Mouse (Mus musculus) macrophage (primary cell): Measurements from ENCODE around the gene Tmem97. TPM values are rescaled to one million over a fixed set of nuclear protein-coding genes. Genes with fewer than 3 reads are reported as not detected.

Source experiments
- polyA plus RNA-seq: library from polyadenylated mRNA; stranded (reverse); fragments of 250-400 nt; gene quantifications from 3 replicates; pipeline ENCODE4 v1.2.4, GENCODE M21; 2018; ENCODE audit warnings: inconsistent platforms

Tmem97 gene
- polyA plus RNA-seq, 1 experiment from 2014 or later, result 53.9 TPM

Other genes starting within 250 kb of the Tmem97 start
- gene Spag5, start 249.2 kb downstream of the Tmem97 start, polyA plus RNA-seq, result 0.66 to 3.3 TPM (median 2.6 TPM) in 3 replicates
- 6.8 to 30.2 TPM (median 7.3 TPM) in 3 replicates for gene Aldoc, start 227.8 kb downstream of the Tmem97 start, polyA plus RNA-seq
- 66.8 to 71.6 TPM (median 67.7 TPM) in 3 replicates for gene Pigs, start 222.4 kb downstream of the Tmem97 start, polyA plus RNA-seq
- 21.6 to 57.5 TPM (median 31.3 TPM) in 3 replicates for gene Unc119, start 207.3 kb downstream of the Tmem97 start, polyA plus RNA-seq
- not detected in 3 replicates for gene Foxn1, start 164.2 kb downstream of the Tmem97 start, polyA plus RNA-seq
- 0.20 to 0.62 TPM (median 0.36 TPM) in 3 replicates for gene Slc13a2, start 128.6 kb downstream of the Tmem97 start, polyA plus RNA-seq
- gene Slc46a1, start 85.1 kb downstream of the Tmem97 start, polyA plus RNA-seq, result 5.8 to 11.1 TPM (median 6.3 TPM) in 3 replicates
- 0.04 to 0.16 TPM (median 0.12 TPM) in 3 replicates for gene Sarm1, start 53.0 kb downstream of the Tmem97 start, polyA plus RNA-seq
- not detected in 3 replicates for gene Vtn, start 51.7 kb downstream of the Tmem97 start, polyA plus RNA-seq
- not detected in 3 replicates for gene Sebox, start 47.3 kb downstream of the Tmem97 start, polyA plus RNA-seq
- gene Tmem199, start 38.6 kb downstream of the Tmem97 start, polyA plus RNA-seq, result 25.0 to 37.9 TPM (median 35.3 TPM) in 3 replicates
- 31.1 to 47.7 TPM (median 32.4 TPM) in 3 replicates for gene Poldip2, start 38.6 kb downstream of the Tmem97 start, polyA plus RNA-seq
- 24.7 to 34.4 TPM (median 28.0 TPM) in 3 replicates for gene Tnfaip1, start 14.4 kb downstream of the Tmem97 start, polyA plus RNA-seq
- gene Ift20, start 14.4 kb downstream of the Tmem97 start, polyA plus RNA-seq, result 49.9 to 68.6 TPM (median 62.9 TPM) in 3 replicates
- gene Nlk, start 146.6 kb upstream of the Tmem97 start, polyA plus RNA-seq, result 12.9 to 23.2 TPM (median 16.9 TPM) in 3 replicates
- 9.6 to 19.0 TPM (median 16.3 TPM) in 3 replicates for gene Ccnq, start 201.0 kb upstream of the Tmem97 start, polyA plus RNA-seq